Mouse (Mus musculus) hindbrain, embryonic 10.5 days (tissue): ENCODE measurements around the gene Uba7. TPM values are rescaled to one million over a fixed set of nuclear protein-coding genes. Genes with fewer than 3 reads are reported as not detected.

ENCODE experiments used
- DNase-seq: peaks from one replicate; pipeline ENCODE4 v3.0.0-alpha.2; 2017; ENCODE audit warnings: low spot score
- H3K27ac ChIP-seq: fragments of 300-500 bp; sonication (generic); 2 replicates; pipeline ENCODE4 v1.5.1; 2016; ENCODE audit warnings: mild to moderate bottlenecking, moderate library complexity
- H3K27me3 ChIP-seq: fragments of 300-500 bp; sonication (generic); 2 replicates; pipeline ENCODE4 v1.6.1; 2016; ENCODE audit warnings: mild to moderate bottlenecking; ENCODE audit not compliant: poor library complexity, insufficient read depth, severe bottlenecking
- H3K36me3 ChIP-seq: fragments of 300-500 bp; sonication (generic); 2 replicates; pipeline ENCODE4 v1.6.1; 2016; ENCODE audit warnings: mild to moderate bottlenecking, moderate library complexity
- H3K4me1 ChIP-seq: fragments of 300-500 bp; sonication (generic); replicated peaks from 2 replicates; pipeline ENCODE4 v1.6.1; 2016; ENCODE audit warnings: mild to moderate bottlenecking
- H3K4me3 ChIP-seq: fragments of 300-500 bp; sonication (generic); 2 replicates; pipeline ENCODE4 v1.5.1; 2016; ENCODE audit warnings: mild to moderate bottlenecking, moderate library complexity
- H3K9me3 ChIP-seq: fragments of 300-500 bp; sonication (generic); 2 replicates; pipeline ENCODE4 v1.6.1; 2016; ENCODE audit warnings: mild to moderate bottlenecking, moderate library complexity
- WGBS: fragments of 180-500 bp; shearing (Covaris S2); methylation state at CpG from one replicate; pipeline ENCODE4 v1.1.7; 2016; 5-methylcytosine and 5-hydroxymethylcytosine counted together
- polyA plus RNA-seq: library from polyadenylated mRNA; unstranded; fragments of >200 nt; fragmentation: Nextera tagmentation; extraction: Ambion mirVana; gene quantifications from 2 replicates; pipeline ENCODE4 v1.2.1, GENCODE M21; 2016

Uba7 gene
- 8.5 and 9.6 TPM in 2 replicates for polyA plus RNA-seq

DNA sequence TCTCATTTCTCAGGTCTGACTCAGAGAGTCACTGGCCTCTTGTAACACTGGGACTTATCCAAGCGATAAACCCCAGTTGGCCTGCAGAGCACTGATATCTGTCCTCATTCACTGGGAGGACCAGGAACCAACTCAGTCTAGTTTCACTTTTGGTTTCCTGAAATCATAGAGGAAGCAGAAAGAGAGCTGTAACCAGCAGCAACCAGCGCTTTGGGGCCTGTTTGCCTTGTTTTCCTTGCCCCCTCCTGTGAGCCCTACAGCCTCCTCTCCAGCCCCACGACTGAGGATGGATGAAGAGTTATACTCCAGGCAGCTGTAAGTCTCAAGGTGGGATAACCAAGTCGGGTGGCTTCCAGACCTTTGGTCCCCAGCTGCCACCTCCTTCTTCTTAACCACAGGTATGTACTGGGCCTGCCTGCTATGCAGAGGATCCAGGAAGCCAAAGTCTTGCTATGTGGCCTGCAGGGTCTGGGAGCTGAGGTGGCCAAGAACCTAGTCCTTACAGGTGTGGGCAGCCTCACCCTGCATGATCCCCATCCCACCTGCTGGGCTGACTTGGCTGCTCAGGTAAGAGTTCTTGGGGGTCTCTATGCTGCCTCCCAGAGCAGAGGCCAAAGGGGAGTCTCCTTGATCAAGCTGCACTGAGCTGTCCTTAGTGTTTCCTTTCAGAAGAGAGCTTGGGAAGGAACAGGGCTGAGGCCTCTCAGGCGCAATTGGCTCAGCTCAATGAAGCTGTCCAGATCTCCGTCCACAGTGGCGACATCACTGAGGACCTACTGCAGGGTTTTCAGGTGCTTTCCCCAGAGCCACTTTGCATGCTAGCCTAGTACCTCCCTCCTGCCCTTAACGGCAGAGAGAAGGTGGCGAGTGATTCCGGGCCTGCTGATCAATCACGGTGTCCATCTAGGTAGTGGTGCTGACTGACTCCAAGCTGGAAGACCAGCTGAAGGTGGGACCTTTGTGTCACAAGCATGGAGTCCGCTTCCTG is at the start of gene Uba7:
Gene Uba7 (plus strand): TSS at position 107 of the 988 bp plus-strand sequence.
- peaks cover 14% of the 10 kb centered on the region for H3K4me1 ChIP-seq
- peaks cover 23% of the 10 kb centered on the region for H3K36me3 ChIP-seq
- DNase-seq: no peak
- peak within 1 kb of the TSS; percentile 16 for H3K4me3 ChIP-seq
- 73% methylated on average over 12 of the region's 12 CpGs for WGBS
- peak within 1 kb of the TSS; percentile 66 for H3K27ac ChIP-seq
- H3K27me3 ChIP-seq: no peaks in the 10 kb centered on the region
- no peaks in the 10 kb centered on the region for H3K9me3 ChIP-seq

DNA sequence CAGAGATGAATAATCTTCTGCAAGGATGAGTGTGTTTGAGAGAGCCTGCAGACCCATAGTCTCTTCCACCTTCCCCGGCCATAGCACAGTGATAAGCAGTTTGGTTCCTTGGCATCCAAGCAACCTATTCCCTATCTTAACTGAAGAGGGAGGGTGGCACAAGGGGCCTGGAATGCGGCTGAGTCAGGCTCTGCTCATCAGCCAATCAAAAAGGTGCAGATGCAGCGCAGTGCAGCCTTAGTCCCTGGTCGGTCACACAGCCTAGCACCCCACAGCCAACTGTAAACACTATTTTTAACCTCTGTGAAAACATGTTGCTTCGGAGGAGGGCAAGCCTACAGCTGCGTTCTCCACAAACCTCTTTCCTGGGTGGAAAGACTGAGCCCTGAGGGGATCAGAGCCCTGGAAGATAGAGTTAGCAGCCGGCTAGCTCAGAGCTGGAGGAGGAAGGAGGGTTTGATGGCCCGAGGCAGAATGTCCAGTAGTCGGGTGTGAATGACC is 48.3 kb upstream of the Uba7 start:
- H3K9me3 ChIP-seq: no peaks in the 10 kb centered on the region
- DNase-seq: no peak
- WGBS: 50% methylated on average over 9 of the region's 9 CpGs
- no peak overlapping the region for H3K4me3 ChIP-seq
- no peak overlapping the region for H3K27ac ChIP-seq
- H3K4me1 ChIP-seq: peaks cover 53% of the 10 kb centered on the region
- no peaks in the 10 kb centered on the region; the same call in 1 of the 2 replicates for H3K27me3 ChIP-seq
- H3K36me3 ChIP-seq: no peaks in the 10 kb centered on the region

DNA sequence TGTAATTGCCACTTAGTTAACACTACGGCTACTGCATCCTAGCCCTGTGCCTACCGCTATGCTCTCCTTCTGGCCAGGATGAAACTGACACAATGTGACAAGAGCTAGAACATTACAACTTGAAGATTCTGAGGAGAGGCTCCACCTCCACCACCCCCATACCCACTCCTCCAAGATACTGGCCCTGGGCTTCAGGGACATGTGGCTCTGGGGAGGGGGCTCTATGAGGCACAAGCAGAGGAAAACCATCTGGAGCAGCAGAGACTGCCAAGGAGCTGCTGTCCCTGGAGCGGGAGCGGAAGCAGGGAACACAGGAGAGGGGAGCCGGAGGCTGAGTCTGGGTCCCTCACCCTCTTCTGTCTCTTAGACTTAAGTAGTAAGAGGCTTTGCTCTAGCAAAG is 47.6 kb upstream of the Uba7 start:
- Histone ChIP-seq H3K4me3 (no peak overlapping the region), H3K27me3 (no peaks in the 10 kb centered on the region; the same call in 1 of the 2 replicates), H3K36me3 (no peaks in the 10 kb centered on the region), H3K27ac (no peak overlapping the region), H3K4me1 (peaks cover 60% of the 10 kb centered on the region), H3K9me3 (no peaks in the 10 kb centered on the region)
- WGBS: 89% methylated on average over 5 of the region's 5 CpGs
- no peak for DNase-seq

GRCm38 (mm10) chr9:107928169-107928568 is 47.1 kb upstream of the Uba7 start, which contains the start of gene Actl11:
Actl11 (plus strand) TSS chr9:107928469.
- WGBS: 68% methylated on average over 3 of the region's 3 CpGs
- peak within 1 kb of the TSS; percentile 29; the same call in 1 of the 2 replicates for H3K27ac ChIP-seq
- H3K9me3 ChIP-seq: no peaks in the 10 kb centered on the region
- no peaks in the 10 kb centered on the region; the same call in 1 of the 2 replicates for H3K27me3 ChIP-seq
- no peaks in the 10 kb centered on the region for H3K36me3 ChIP-seq
- no peak for DNase-seq
- H3K4me3 ChIP-seq: no peak within 1 kb of the TSS
- H3K4me1 ChIP-seq: peaks cover 57% of the 10 kb centered on the region

- Histone ChIP-seq H3K9me3 (no peaks in the 10 kb centered on the region), H3K36me3 (no peaks in the 10 kb centered on the region), H3K4me1 (peaks cover 48% of the 10 kb centered on the region), H3K27me3 (peaks cover 33% of the 10 kb centered on the region), H3K4me3 (no peak overlapping the region), H3K27ac (no peak overlapping the region)
- 71% methylated on average over 4 of the region's 4 CpGs for WGBS
- DNase-seq: no peak
Measured at GRCm38 (mm10) chr9:107932221-107932620, 43.1 kb upstream of the Uba7 start.

- Histone ChIP-seq H3K27me3 (peaks cover 52% of the 10 kb centered on the region), H3K36me3 (no peaks in the 10 kb centered on the region), H3K27ac (no peak overlapping the region), H3K4me1 (peaks cover 44% of the 10 kb centered on the region), H3K4me3 (no peak overlapping the region), H3K9me3 (no peaks in the 10 kb centered on the region)
- WGBS: 90% methylated on average over 11 of the region's 11 CpGs
- DNase-seq: no peak
Measured at GRCm38 (mm10) chr9:107934146-107934545, 41.2 kb upstream of the Uba7 start.

- H3K9me3 ChIP-seq: no peaks in the 10 kb centered on the region
- H3K36me3 ChIP-seq: no peaks in the 10 kb centered on the region
- peaks cover 52% of the 10 kb centered on the region for H3K27me3 ChIP-seq
- DNase-seq: no peak
- H3K4me3 ChIP-seq: peak within 1 kb of the TSS; percentile 69
- WGBS: 6% methylated on average over 3 of the region's 3 CpGs
- peak within 1 kb of the TSS; percentile 87 for H3K27ac ChIP-seq
- peaks cover 42% of the 10 kb centered on the region for H3K4me1 ChIP-seq
Measured at GRCm38 (mm10) chr9:107935374-107935773, 39.9 kb upstream of the Uba7 start, which contains the start of gene Camkv. Camkv (plus strand) TSS chr9:107935674.

GRCm38 (mm10) chr9:107935790-107936214 is 39.5 kb upstream of the Uba7 start:
- peak; percentile 56 for DNase-seq
- no peaks in the 10 kb centered on the region for H3K36me3 ChIP-seq

GRCm38 (mm10) chr9:107936215-107936822 is 39.0 kb upstream of the Uba7 start:
- no peaks in the 10 kb centered on the region for H3K36me3 ChIP-seq
- under 1% methylated on average over 29 of the region's 29 CpGs for WGBS
- peaks cover 52% of the 10 kb centered on the region for H3K27me3 ChIP-seq
- H3K27ac ChIP-seq: peak overlapping the region; percentile 87
- DNase-seq: peak; percentile 47
- H3K9me3 ChIP-seq: no peaks in the 10 kb centered on the region
- peak overlapping the region; percentile 69 for H3K4me3 ChIP-seq
- H3K4me1 ChIP-seq: peaks cover 39% of the 10 kb centered on the region

More at GRCm38 (mm10) chr9:107935790-107936214, 39.5 kb upstream of the Uba7 start:
- H3K27ac ChIP-seq: peak overlapping the region; percentile 87
- peaks cover 39% of the 10 kb centered on the region for H3K4me1 ChIP-seq
- no peaks in the 10 kb centered on the region for H3K9me3 ChIP-seq
- peak overlapping the region; percentile 69 for H3K4me3 ChIP-seq
- peaks cover 52% of the 10 kb centered on the region for H3K27me3 ChIP-seq
- WGBS: under 1% methylated on average over 41 of the region's 41 CpGs

DNA sequence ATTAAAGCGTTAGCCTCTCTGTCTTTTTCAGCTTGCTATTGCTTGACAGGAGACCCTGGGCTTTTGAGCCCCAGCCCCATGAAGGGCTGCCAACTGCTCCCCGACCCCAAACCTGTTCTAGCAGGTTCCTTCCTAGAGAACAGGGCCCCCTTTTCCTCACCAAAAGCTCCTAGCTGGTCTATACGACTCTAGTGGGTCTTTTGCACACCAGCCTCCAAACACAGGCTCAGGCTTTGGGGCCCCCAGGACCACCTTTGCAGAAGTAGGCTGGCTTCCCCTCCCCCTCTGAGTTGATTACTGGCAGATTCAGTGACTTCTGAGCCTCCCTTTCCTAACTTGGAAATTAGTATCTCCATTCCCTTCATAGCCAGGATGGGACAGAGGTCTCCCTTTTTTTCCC is 38.5 kb upstream of the Uba7 start:
- Histone ChIP-seq H3K27ac (peak overlapping the region; percentile 87), H3K9me3 (no peaks in the 10 kb centered on the region), H3K4me1 (peaks cover 36% of the 10 kb centered on the region), H3K4me3 (peak overlapping the region; percentile 69), H3K27me3 (peaks cover 52% of the 10 kb centered on the region), H3K36me3 (no peaks in the 10 kb centered on the region)
- DNase-seq: no peak
- WGBS: 1% methylated on average over 3 of the region's 3 CpGs

DNA sequence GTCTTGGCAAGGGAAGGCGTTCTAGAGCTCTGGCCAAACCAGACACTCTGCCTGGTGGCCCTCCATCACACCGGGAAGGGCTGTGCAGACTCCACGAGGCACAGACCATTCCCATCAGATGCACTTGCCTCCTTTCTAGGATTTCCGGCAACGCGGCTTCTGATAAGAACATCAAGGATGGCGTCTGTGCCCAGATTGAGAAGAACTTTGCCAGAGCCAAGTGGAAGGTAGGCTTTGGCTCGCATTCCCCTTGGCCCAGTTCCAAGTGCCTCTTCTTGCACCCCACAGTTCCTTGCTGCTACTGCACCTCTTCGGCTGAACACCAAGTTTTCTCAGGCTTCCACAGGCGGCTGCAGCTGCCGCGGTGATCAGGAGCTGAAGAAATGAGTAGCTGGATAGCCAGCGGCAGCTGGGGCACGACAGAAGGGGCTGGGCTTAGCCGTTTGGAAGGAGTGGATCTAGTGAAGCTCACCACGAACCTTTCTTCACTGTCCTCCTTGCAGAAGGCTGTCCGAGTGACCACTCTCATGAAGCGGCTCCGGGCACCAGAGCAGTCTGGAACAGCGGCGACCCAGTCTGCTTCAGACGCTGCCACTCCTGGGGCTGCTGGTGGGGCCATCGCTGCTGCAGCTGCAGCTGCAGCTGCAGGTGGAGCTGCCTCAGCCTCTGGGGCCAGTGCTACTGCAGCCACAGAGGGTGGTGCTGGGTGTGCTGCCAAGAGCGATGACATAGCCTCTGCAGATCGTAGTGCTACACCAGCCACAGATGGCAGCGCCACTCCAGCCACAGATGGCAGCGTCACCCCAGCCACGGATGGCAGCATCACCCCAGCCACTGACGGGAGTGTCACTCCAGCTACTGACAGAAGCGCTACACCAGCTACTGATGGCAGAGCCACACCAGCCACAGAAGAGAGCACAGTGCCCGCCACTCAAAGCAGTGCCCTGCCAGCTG is 27.8 kb upstream of the Uba7 start:
- no peak for DNase-seq
- H3K4me1 ChIP-seq: peaks cover 22% of the 10 kb centered on the region
- no peaks in the 10 kb centered on the region for H3K9me3 ChIP-seq
- no peak overlapping the region for H3K27ac ChIP-seq
- H3K36me3 ChIP-seq: peaks cover 26% of the 10 kb centered on the region
- H3K4me3 ChIP-seq: no peak overlapping the region
- 91% methylated on average over 31 of the region's 31 CpGs for WGBS
- H3K27me3 ChIP-seq: no peaks in the 10 kb centered on the region
